Mouse (Mus musculus): ENCODE results near the gene Stag1.

Stag1 gene

GRCm38 (mm10) chr9:100605522-100605921, 7.9 kb downstream of the Stag1 start:
- no peak for DNase-seq (ENCODE audit: low spot score)

DNA sequence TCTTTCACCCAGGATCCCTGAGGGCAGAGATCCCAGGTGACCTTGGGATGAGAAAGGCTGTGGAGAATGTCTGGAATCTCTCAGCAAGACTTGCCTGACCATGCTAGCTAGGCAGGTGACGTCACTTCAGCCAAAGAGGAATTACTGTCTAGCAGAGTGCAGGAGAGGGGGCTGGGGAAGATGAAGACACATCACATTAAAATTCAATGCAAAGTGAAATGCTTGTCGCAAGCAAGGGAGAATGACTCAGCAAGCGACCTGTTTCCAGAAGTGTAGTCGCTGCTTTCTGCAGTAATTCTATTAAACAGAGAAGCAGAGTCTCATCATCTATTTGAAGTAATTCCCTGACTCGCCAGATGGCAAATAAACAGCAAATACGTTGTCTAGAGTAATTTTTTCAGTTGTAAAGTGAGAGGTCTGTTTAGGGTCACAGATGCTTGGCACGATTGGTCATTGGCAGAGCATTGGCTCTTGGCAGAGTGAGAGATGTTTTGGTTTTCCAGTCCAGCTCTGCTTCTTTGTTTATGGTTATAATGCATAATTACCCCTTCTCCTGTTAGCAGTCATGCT, 8.5 kb downstream of the Stag1 start:
- DNase-seq (ENCODE audit: low spot score), result no peak

GRCm38 (mm10) chr9:100613501-100614071, 16.0 kb downstream of the Stag1 start:
- no peak for DNase-seq (ENCODE audit: low spot score)

DNA sequence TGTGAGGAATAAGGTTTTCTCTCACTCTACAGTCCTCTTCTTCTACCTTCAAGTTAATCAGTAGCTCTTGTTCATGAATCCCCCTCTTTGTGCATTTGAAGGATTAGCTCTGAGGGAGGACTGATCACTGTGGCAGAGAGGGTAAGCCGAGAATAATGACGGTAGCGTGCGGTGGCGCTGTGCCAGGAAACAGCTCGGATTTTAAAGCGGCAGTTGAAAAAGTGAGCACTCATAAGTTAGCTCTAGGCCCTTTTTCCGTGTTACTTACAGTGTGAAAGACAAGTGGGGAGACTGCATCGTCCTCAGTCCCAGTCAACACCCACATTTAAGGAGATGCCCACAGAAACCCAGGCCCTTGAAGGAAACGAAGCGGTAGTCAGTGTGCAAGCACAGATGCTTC, 19.3 kb downstream of the Stag1 start:
- no peak for DNase-seq (ENCODE audit: low spot score)

- no peak for DNase-seq (ENCODE audit: low spot score)
These were observed 28.7 kb downstream of the Stag1 start for GRCm38 (mm10) chr9:100626258-100626657.

DNA sequence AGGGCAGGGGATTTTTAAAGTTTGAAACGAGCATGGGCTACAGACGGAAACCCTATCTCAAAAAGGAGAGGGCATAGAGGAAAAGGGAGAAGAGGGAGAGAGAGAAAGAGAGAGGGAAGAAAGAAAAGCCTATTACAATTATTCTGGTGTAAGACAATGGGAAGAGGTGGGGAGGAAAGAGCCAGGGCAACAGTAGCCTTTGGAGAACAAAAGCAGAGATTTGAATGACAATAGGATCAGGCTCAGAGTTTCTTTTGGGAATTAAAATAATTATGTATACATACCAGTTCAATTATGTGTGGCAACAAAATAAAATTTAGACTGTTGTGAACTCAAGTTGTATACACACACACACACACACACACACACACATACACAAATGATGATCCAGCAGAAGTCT, 43.2 kb downstream of the Stag1 start:
- DNase-seq (ENCODE audit: low spot score), result no peak

DNA sequence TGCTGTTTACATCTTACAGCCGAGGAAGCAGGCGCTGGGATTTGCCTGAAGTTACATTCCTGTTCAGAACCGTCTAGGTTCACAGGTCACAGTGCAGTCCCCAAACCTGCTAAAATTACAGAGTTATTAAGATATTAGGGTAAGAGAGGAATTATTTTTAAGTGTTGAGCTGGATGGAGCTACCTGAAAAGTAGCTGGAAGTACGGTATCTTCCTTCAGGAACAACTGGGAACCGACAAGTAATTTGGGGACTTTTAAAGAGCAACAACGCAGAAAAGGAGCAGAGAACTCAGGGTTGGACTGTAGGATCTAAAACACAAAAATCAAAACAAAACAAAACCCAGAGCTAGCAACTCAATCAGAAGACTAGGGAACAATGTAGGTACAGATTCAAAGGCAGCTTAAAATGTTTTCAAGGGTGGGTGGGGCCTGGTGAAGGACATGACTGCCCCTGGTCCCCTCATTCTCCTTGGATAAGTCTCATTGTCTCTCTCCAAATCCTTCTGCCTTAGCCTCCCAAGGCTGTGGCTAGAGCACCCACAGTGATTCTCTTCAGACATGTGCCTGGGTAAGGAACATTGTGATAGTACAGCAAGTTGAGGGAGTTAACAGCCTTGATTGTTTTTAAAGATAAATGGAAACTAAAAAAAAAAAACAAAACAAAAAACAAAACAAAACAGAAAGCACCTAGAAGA, 43.9 kb downstream of the Stag1 start:
- no peak for DNase-seq (ENCODE audit: low spot score)

DNA sequence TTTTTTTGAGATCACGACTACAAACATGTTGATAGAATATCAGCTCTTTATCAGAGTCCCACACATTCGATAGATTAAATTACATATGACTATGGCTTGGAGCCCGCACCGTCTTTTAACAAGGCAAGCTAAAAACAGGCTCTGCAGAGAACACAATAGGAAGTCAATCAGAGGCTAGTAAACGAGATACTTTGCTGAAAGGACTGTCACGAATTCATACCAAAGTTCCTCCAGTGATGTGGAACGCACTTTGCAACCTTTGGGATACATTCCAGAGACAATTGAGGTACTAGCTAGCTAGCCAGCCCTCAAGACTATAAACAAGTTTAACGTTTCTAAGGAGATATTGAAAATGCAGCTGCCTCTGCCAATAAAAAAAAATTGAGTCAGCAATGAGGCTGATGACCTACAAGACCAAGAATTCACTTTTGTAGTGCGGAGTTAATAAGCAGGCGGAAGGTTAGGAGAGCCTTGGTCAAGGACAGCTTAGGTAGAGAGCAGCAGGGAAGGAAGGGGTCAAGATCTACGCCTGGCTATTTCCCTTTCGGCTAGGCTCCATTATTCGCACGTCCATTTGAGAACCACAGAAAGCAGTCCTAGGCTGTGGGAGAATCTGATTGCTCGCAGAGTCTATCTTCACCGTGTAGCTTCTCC, 44.7 kb downstream of the Stag1 start:
- DNase-seq (ENCODE audit: low spot score), result peak; percentile 7

DNA sequence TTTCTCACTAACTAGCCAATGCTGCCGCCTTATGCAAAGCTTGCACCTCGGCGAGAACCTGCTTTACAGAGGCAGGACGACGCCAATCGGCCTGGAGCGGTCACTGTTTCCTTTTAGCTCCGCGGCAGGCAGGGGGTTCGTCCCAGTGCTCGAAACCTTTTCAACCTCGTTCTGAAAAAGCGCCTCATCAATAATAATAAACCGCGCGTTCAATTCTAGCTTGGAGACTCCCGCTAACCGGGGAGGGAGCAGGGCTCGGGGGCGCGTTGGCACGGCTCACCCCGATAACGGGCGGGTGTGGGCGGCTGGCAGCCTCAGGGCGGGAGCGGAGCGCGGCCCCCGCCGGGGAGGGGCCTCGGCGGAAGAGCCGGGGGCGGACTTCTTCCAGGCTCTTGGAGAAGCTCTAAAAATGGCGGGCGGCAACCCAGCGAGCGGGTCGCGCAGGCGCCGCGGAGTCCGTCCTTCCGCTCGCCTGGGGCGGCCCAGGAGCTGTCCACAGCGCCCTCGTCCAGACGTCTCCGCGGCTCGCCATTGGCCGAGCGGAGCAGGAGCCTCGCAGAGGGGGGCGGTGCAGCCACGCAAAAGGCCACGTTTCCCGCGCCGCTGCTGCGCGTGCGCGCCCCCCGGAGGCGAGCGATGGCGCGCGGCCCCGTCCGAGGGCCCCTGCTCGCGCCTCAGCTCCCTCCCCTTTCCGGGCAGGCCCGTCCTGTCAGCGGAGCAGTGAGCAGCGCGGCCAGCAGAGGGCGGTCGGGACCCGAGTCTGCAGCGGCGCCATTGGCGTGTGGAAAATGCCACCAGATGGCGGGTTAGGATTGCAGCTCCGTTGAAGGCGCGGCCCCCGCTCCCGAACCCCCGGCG, 45.5 kb downstream of the Stag1 start:
- peak; percentile 99 for DNase-seq (ENCODE audit: low spot score)

DNA sequence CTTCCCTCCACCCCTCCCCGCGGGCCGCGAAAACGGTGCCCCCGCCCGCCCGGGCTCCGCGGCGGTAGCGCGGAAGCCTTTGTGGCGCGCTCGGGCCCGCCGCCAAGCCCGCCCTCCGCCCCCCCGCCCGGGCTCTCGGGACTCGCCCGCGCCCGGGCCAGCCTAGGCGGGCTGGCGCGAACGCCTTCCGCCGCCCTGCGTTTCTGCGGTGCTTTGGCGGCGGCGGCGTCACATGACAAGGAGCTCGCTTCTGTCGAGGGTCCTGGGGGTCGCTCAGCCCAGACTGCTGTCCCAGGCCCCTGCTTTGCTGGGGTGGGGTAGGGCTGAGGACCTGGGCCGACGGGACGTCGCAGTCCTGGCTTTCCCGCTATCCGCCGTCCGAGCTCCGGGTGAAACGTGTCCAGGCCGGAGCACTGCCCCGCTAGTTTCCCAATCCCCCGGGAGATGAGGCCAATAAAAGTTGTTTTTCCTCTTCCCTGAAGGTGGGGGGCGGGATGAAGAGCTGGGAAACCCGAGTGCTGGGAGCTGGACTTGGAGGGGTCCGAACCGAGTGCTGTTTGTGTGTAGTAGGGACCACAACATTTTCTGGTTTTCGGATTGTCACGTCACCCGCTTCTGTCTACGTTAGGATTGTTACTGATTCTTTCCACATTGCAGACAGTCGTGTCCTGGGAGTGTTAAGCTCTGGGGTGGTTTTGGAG, 46.6 kb downstream of the Stag1 start:
- DNase-seq (ENCODE audit: low spot score), result peak; percentile 67

DNA sequence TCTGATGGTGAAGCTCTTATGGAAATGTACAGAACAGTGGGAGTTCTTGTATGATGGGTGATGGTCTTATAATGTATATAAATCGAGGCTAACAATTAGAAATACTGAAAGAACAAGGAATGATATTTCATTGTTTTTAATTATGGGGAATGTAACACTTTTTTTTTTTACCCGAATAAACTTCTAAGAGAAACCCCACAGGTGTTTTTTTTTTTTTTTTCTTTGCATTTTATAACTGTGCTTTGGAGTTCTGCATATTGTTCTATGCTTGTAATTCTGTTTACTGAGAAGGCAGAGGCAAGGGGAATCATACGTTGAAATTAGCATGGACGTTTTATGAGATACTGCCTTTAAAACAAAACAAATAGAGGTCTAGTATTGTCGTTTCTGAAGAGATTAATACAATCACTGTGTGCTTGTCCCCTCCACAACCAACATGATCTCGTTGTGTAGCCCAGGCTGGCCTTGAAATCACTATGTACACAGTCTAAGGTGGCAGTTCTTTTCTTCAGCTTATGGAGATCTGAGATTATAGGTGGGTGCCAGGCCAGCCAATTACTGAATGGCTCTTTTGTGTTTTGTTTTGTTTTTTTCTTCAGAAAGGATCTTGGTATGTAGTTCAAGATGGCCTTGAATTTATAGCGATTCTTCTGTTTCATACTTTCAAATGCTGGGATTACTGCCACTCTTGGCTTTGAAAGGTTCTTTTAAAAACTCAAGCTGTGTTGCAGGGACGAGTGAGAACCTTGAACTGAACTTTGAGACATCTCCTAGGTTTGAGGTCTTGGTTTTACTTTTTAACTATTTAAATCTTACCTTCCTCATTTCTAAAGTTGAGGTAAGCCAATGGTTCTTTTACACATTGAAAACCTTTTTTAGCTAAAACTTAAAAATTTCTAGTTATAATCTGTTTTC, 47.7 kb downstream of the Stag1 start:
- DNase-seq (ENCODE audit: low spot score), result no peak

GRCm38 (mm10) chr9:100646276-100646675, 48.7 kb downstream of the Stag1 start:
- DNase-seq (ENCODE audit: low spot score), result no peak

DNA sequence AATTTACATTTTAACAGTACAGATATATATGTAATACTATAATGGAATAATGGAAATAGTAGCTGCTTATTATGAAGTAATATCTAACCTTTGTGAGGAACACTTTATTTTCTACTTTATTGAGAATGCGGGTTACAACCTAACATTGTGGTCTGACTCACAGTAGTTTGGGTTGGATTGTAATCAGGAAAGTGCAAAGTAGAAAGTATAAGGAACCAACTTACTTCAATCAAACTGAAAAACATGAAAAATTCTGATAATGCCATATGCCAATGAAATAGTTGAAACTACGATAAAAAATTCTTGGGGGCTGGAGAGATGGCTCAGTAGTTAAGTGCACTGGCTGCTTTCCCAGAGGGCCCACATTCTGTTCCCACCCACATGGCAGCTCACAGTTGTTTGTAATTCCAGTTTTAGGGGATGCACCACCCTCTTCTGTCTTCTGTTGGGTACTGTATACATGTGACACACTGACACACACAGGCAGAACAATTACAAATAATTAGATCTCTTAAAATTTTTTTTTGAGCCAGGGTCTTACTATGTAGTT, 50.3 kb downstream of the Stag1 start:
- no peak for DNase-seq (ENCODE audit: low spot score)

GRCm38 (mm10) chr9:100654104-100654503, 56.5 kb downstream of the Stag1 start:
- no peak for DNase-seq (ENCODE audit: low spot score)

DNA sequence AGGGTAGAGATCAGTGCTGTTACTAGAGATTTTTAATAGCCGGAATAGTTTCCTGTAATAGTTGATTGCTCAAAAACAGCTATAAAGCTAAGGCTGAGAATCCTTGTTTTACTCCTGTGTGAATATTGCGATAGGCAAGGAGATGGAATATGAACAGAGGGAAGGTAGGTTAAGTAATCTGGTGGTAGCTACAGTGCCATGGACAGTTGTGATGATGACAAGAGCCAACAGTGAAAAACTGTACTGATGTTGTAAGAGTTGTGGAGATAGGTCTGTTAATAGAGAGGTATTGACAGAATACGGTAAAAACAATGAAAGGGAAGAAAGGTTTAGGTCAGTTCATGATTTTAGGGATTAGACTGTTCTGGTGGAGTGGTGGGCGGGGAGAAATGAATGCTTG, 58.5 kb downstream of the Stag1 start:
- DNase-seq (ENCODE audit: low spot score), result no peak

GRCm38 (mm10) chr9:100660587-100660986, 63.0 kb downstream of the Stag1 start:
- no peak for DNase-seq (ENCODE audit: low spot score)

DNA sequence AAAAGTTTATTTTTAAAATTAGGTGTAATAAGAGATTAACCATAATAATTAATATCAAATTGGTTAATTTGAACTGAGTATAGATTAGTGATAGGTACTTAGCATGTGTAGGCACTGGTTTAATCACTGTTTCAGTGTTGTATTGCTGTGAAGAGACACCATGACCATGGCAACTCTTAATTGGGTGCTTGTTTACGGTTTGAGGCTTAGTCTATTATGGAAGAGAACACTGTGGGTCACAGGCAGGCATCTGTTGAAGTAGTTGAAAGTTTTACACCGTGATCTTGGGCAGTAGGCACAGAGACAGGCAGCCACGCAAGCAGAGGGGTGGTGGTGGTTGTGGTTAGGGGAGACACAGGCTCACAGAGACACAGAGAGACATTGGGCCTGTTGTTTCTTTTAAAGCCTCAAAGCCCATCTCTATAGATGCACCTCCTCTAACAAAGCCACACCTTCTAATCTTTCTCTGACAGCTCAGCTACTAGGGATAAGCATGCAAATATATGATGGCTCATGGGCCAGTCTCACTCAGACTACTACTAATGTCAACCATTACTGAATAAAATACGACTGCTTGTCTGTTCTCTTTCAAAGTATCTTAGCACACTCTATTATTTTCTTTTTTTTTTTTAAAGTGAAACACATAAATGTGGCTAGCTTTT, 66.0 kb downstream of the Stag1 start:
- no peak for DNase-seq (ENCODE audit: low spot score)

DNA sequence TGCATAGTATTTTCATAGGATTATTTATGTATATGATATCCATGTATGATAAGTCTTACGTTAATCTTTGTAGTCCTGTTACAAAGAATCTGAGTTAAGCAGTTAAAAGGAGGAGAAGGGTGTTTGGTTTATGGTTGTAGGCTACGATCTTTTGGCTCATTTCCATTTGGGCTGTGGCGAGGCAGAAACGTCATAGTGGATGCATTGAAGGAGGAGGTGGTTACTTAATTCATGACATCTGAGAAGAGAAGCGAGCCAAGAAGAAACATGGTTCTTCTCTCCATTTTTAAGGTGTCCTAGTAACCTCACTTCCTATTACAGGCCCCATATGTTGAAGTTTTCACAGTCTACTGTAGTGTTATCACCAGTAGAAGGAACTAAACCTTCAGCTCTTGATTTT, 72.6 kb downstream of the Stag1 start:
- DNase-seq (ENCODE audit: low spot score), result no peak

DNA sequence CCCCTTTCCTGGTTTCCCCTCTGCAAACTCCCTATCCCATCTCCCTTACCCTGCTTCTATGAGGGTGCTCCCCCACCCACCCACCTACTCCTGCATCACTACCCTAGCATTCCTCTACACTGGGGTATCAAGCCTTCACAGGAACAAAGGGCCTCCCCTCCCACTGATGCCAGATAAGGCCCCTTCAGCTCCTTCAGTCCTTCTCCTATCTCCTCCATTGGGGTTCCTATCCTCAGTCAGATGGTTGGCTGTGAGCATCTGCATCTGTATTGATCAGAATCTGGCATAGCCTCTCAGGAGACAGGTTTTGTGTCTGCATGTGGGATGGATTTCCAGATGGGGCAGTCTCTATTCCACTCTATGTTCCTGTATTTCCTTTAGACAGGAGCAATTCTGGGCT, 81.4 kb downstream of the Stag1 start:
- no peak for DNase-seq (ENCODE audit: low spot score)

- no peak for DNase-seq (ENCODE audit: low spot score)
These were observed 84.7 kb downstream of the Stag1 start for GRCm38 (mm10) chr9:100682285-100682684.
